ENCODE assay signal across 12 mouse cellular contexts in the genomic region with DNA sequence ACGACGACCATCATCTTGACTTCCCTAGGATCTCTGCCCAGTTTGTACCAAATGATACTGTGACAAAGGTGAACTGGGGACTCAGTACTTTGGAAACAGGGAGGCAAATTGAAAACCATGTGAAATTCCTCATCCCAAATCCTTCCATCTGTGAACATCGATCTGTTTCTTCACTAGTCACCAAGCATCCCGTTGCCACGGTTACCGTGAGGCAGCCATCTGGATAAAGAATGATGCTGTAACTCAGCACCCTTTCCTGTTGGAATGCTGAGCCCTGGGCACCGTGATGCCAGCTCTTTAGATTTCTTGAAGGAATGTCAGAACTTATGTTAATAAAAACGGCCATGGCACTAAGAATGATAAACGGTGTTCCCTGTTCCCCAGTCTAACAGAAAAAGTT. TPM values are rescaled to one million over a fixed set of nuclear protein-coding genes. Genes with fewer than 3 reads are reported as not detected.
A peak's percentile ranks its signal among the peaks of the same experiment; 100 is the strongest.
DNase-seq lines count a peak whose midpoint lies in the region; ATAC-seq lines count a peak whose summit lies in the region.
"Had no signal": no experiment of that assay in that cellular context is flagged by ENCODE, and none has a peak within 500 bp of the region (broad histone marks: within the 10 kb centered on the region; RNA-seq: fewer than 3 reads in every experiment).

No protein-coding gene starts in this region.

- H3K4me1 ChIP-seq in forebrain, embryonic 12.5 days = peaks cover 38% of the 10 kb centered on the region

- H3K9me3 ChIP-seq in forebrain, embryonic 12.5 days = no peaks in the 10 kb centered on the region

- 0 out of 2 replicates have a peak overlapping the region, but pooled peaks have one; percentile 42 for H3K27ac ChIP-seq in forebrain, embryonic 12.5 days
- H3K27ac ChIP-seq: stomach, postnatal 0 days had no signal

- no peaks in the 10 kb centered on the region for H3K36me3 ChIP-seq in forebrain, embryonic 12.5 days (replicated peaks)

- 67% methylated on average over 9 of the region's 9 CpGs for WGBS in forebrain, embryonic 12.5 days

- H3K27me3 ChIP-seq in forebrain, embryonic 12.5 days = peaks cover 3% of the 10 kb centered on the region; the same call in 1 of the 2 replicates

- ATAC-seq in frontal cortex, adult (ENCODE audit: low TSS enrichment) = peak; percentile 79
- ATAC-seq in forebrain, embryonic 12.5 days (ENCODE audit: low FRiP score) = no peak
- ATAC-seq in erythroblast, adult 5-6 weeks (replicated peaks; ENCODE audit: low FRiP score, poor library complexity, severe bottlenecking) = no peak
- no peak for ATAC-seq in monocyte, adult 5-6 weeks (replicated peaks; ENCODE audit: insufficient number of reproducible peaks, low FRiP score, low TSS enrichment, poor library complexity, severe bottlenecking)
- ATAC-seq: lung, postnatal 0 days had no signal

- no peak overlapping the region for H3K9ac ChIP-seq in forebrain, embryonic 12.5 days

- no peak overlapping the region for H3K4me3 ChIP-seq in forebrain, embryonic 12.5 days (replicated peaks)
- H3K4me3 ChIP-seq: erythroblast, embryonic 14.5 days had no signal

- no peak for DNase-seq in frontal cortex, postnatal 25 days (ENCODE audit: low spot score in 2 of 2)
- DNase-seq in layer of hippocampus, adult 9-11 months = peak; percentile 92
- DNase-seq in right cerebral cortex, adult 2 months (ENCODE audit: low spot score in 2 of 2) = peak; percentile 73 to 84
- DNase-seq in liver = no peak
- DNase-seq: heart, postnatal 4 days had no signal

- H3K4me2 ChIP-seq in forebrain, embryonic 12.5 days = no peak overlapping the region

RNA-seq across cellular contexts. Expression of a gene that starts 29.5 kb away (rescaled TPM):
- 821 and 873 TPM in 2 replicates for polyA plus RNA-seq in forebrain, embryonic 12.5 days (2016; fragmentation: Nextera tagmentation; extraction: Ambion mirVana)
- 125 and 151 TPM in 2 replicates for total RNA-seq in erythroblast, adult 5-6 weeks (2015; ENCODE audit: low replicate concordance)
- 77.9 and 87.8 TPM in 2 replicates for total RNA-seq in erythroblast, adult 5-6 weeks (2017; ENCODE audit: low replicate concordance)
- total RNA-seq in monocyte, adult 5-6 weeks (2017) = 96.8 to 160 TPM (median 133 TPM) in 3 replicates

RNA-seq across cellular contexts. Expression of a gene that starts 41.0 kb away (rescaled TPM):
- 23.1 and 25.7 TPM in 2 replicates for polyA plus RNA-seq in forebrain, embryonic 12.5 days (2016; fragmentation: Nextera tagmentation; extraction: Ambion mirVana)
- 48.0 and 57.3 TPM in 2 replicates for total RNA-seq in erythroblast, adult 5-6 weeks (2015; ENCODE audit: low replicate concordance)
- total RNA-seq in erythroblast, adult 5-6 weeks (2017; ENCODE audit: low replicate concordance) = 160 and 298 TPM in 2 replicates
- total RNA-seq in monocyte, adult 5-6 weeks (2017) = 19.9 to 45.5 TPM (median 22.5 TPM) in 3 replicates

RNA-seq across cellular contexts. Expression of a gene that starts 47.2 kb away (rescaled TPM):
- 0.05 and 0.09 TPM in 2 replicates for polyA plus RNA-seq in forebrain, embryonic 12.5 days (2016; fragmentation: Nextera tagmentation; extraction: Ambion mirVana)
- total RNA-seq in erythroblast, adult 5-6 weeks (2015; ENCODE audit: low replicate concordance) = not detected in 2 replicates
- total RNA-seq in erythroblast, adult 5-6 weeks (2017; ENCODE audit: low replicate concordance) = 0.09 TPM in 1 of 2 replicates, not detected in the other
- total RNA-seq in monocyte, adult 5-6 weeks (2017) = not detected in 3 replicates
- polyA plus RNA-seq: erythroblast, embryonic 14.5 days had no signal

Comparison
In these comparisons a context has a peak if more than half of its experiments do, and no peak if none do; other contexts are left out.
1. DNase-seq: peak in layer of hippocampus, adult 9-11 months (single experiment) and right cerebral cortex, adult 2 months (2 of 2); none in frontal cortex, postnatal 25 days (0 of 2) and liver (single experiment).